Mouse (Mus musculus) neural tube, postnatal 0 days (tissue): ENCODE data around the gene Kif20b. TPM values are rescaled to one million over a fixed set of nuclear protein-coding genes. Genes with fewer than 3 reads are reported as not detected.

ENCODE experiments used
- microRNA counts: library from miRNA; unstranded; fragments of <30 nt; microRNA quantifications from one replicate; lab custom pipeline; 2015
- microRNA-seq: library from miRNA; unstranded; fragments of <30 nt; microRNA quantifications from one replicate; pipeline ENCODE4, GENCODE M21; 2016
- polyA plus RNA-seq: library from polyadenylated mRNA; unstranded; fragments of >200 nt; fragmentation: Nextera tagmentation; extraction: Ambion mirVana; gene quantifications from 2 replicates; pipeline ENCODE4 v1.2.1, GENCODE M21; 2015

Kif20b gene
- 4.7 and 5.0 TPM in 2 replicates for polyA plus RNA-seq

DNA sequence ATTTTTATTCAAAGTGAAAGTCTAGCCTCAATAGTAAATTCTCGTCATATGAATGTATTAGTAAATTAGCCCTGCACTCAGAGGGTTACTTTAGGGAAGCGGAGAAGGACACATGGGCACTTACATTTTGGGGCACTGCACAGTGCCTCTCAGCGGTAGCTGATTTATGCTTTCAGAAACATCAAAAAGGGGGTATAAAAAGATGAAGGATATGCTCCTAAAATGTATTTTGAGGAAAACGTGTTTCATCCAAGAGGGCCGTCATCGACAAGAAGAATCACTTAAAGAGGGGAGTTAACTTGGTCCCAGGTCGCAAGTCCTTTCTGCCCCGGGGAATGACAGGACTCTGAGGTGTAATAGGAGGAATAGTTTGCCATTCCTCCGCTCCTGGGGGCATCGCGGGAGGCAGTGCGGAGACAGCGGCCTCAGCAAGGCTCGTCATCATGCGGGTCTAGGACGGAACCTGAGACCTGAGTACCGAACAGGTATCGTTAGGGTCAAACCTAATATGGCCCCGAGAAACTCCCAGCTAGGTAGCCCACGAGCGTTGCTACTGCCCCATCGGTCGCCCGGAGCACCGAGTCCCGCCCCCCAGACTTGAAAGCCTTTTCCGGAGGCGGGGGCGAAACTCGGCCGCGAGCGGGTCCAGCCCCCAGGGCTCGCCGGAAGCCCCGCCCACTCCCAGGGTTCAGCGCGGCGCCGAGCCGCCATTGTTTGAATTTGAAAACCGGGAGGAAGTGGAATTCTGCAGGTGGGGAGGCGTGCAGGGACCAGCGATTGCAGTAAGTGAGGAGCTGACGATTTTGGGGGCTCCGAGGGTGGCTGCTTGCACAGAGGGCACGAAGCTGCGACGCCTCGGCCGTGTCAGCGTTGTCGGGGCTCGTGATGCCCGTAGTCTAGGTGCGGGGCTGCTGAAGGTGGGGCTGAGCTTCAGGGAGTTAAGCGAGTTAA is at the start of gene Kif20b:
Kif20b (plus strand) TSS at position 710 of the 951 bp plus-strand sequence.

DNA sequence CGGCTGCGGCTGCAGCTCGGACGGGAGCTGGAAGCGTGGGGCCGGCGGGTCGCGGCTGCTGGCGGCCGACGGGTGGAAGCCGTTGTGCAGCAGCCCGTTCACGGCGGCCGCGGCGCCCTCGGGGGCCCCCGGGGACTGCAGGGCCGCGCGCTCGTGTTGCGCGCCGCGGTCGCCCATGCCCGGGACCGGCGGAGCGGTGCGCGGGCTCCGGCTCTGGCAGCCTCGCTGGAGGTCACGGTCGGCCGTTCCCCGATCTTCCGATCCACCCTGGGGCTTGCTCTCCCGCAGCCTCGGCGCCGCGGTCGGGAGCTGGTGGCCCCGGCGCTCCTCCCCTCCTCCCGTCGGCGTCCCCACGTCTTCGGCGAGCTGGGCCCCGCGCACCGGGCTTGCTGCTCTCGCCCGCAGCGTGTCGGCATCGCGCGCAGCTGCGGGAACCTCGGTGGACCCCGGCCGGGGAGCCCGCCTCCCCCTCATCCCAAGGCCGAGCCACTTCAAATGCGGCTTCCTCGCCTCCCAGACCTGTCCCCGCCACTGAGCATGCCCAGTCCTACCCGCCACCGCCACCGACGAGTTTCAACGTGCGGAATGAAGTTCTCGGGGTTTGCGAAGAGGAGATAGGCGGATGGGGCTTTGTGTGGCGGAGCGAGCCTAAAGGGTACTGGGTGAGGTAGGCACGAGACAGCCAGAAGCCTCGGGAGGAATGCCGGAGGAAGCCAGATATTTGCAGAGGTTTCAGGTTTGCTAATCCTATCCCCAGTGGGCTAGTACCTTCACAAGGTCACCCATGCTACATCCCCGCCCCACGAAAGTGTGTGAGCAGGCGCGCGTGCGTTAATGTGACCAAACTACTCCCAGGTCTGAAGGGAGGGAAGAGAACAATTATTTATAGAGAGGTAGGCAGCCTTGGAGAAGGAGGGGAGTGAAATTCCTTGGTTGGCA is 43.3 kb upstream of the Kif20b start, which contains the start of gene Pank1:
Pank1 (minus strand) TSS at position 853 of the 939 bp plus-strand sequence.

MicroRNAs within 50 kb of the gene (microRNA counts, 519-probe panel; counts per million panel counts)
- 40.5 counts per million for microRNA mmu-miR-1950 (lab: Ali Mortazavi, UCI)

Small RNAs within 50 kb of the gene (microRNA-seq; reads per million reads assigned to microRNA genes)
- not detected for gene Mir1950

Other genes starting within 250 kb of the Kif20b start
- 1.5 and 1.8 TPM in 2 replicates for gene Slc16a12, start 175.1 kb upstream of the Kif20b start, polyA plus RNA-seq
- 10.9 and 12.4 TPM in 2 replicates for gene Pank1, start 42.9 kb upstream of the Kif20b start, polyA plus RNA-seq